Mouse (Mus musculus) embryonic facial prominence, embryonic 15.5 days (tissue): Measurements from ENCODE around the gene Fam20a. TPM values are rescaled to one million over a fixed set of nuclear protein-coding genes. Genes with fewer than 3 reads are reported as not detected.

Experiments
- ATAC-seq: fragments of 200-750 bp; cut with Nextera tagmentation; 2 replicates; pipeline ENCODE4 v1.8.0; 2017; ENCODE audit warnings: low read depth, moderate TSS enrichment; ENCODE audit not compliant: insufficient number of reproducible peaks, low FRiP score, low TSS enrichment
- H3K27ac ChIP-seq: fragments of 300-500 bp; sonication (generic); replicated peaks from 2 replicates; pipeline ENCODE4 v1.5.1; 2015; ENCODE audit warnings: mild to moderate bottlenecking, inconsistent platforms
- H3K27me3 ChIP-seq: fragments of 300-500 bp; sonication (generic); 2 replicates; pipeline ENCODE4 v1.6.1; 2015; ENCODE audit warnings: inconsistent platforms
- H3K36me3 ChIP-seq: fragments of 300-500 bp; sonication (generic); 2 replicates; pipeline ENCODE4 v1.6.1; 2015; ENCODE audit warnings: mild to moderate bottlenecking, inconsistent platforms
- H3K4me1 ChIP-seq: fragments of 300-500 bp; sonication (generic); 2 replicates; pipeline ENCODE4 v1.6.1; 2015; ENCODE audit warnings: inconsistent platforms
- H3K4me2 ChIP-seq: fragments of 300-500 bp; sonication (generic); replicated peaks from 2 replicates; pipeline ENCODE4 v1.6.1; 2015; ENCODE audit warnings: mild to moderate bottlenecking, inconsistent platforms
- H3K4me3 ChIP-seq: fragments of 300-500 bp; sonication (generic); replicated peaks from 2 replicates; pipeline ENCODE4 v1.5.1; 2015; ENCODE audit warnings: mild to moderate bottlenecking, inconsistent platforms
- H3K9ac ChIP-seq: fragments of 300-500 bp; sonication (generic); 2 replicates; pipeline ENCODE4 v1.6.1; 2015; ENCODE audit warnings: inconsistent platforms
- H3K9me3 ChIP-seq: fragments of 300-500 bp; sonication (generic); replicated peaks from 2 replicates; pipeline ENCODE4 v1.6.1; 2016; ENCODE audit warnings: inconsistent platforms
- WGBS: fragments of 180-500 bp; shearing (Covaris S2); methylation state at CpG from one replicate; pipeline ENCODE4 v1.1.7; 2015; 5-methylcytosine and 5-hydroxymethylcytosine counted together
- polyA plus RNA-seq: library from polyadenylated mRNA; unstranded; fragments of >200 nt; fragmentation: Nextera tagmentation; extraction: Ambion mirVana; gene quantifications from 2 replicates; pipeline ENCODE4 v1.2.1, GENCODE M21; 2015

Gene Fam20a
- polyA plus RNA-seq, 1 experiment from 2014 or later: 7.6 TPM

- no peak for ATAC-seq
- WGBS: 69% methylated on average over 6 of the region's 6 CpGs
- Histone ChIP-seq H3K27ac (no peak overlapping the region), H3K9ac (no peak overlapping the region), H3K27me3 (no peaks in the 10 kb centered on the region), H3K4me2 (no peak overlapping the region), H3K4me3 (no peak overlapping the region), H3K4me1 (peaks cover 6% of the 10 kb centered on the region), H3K9me3 (no peaks in the 10 kb centered on the region), H3K36me3 (no peaks in the 10 kb centered on the region)
Observed at GRCm38 (mm10) chr11:109700761-109701160, 21.3 kb downstream of the Fam20a start.

DNA sequence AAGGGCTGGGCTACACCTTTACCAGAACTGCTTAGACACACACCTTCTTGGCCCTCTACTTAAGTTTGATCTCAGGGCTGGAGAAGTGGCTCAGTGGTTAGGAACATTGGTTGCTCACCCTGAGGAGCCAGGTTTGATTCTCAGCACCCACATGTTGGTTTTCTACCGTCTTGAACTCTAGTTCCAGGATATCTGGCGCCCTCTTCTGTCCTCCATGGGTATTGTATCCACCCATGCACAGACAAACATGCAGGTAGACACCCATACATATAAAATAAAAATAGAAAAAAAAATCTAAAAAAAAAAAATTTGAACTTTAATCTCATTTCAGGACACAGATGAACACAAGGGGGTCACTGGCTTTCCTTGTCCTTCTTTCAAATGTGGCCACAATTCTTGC, 22.3 kb downstream of the Fam20a start:
- ATAC-seq: no peak
- Histone ChIP-seq H3K4me2 (no peak overlapping the region), H3K4me3 (no peak overlapping the region), H3K9ac (no peak overlapping the region), H3K27ac (no peak overlapping the region), H3K9me3 (no peaks in the 10 kb centered on the region), H3K36me3 (no peaks in the 10 kb centered on the region), H3K27me3 (no peaks in the 10 kb centered on the region), H3K4me1 (peaks cover 6% of the 10 kb centered on the region)
- WGBS: 56% methylated on average over 2 of the region's 2 CpGs

- Histone ChIP-seq H3K4me3 (no peak overlapping the region), H3K9me3 (no peaks in the 10 kb centered on the region), H3K9ac (no peak overlapping the region), H3K4me1 (peaks cover 6% of the 10 kb centered on the region), H3K27me3 (no peaks in the 10 kb centered on the region), H3K36me3 (no peaks in the 10 kb centered on the region), H3K27ac (no peak overlapping the region), H3K4me2 (no peak overlapping the region)
- WGBS: 68% methylated on average over 10 of the region's 10 CpGs
- ATAC-seq: no peak
Observed at GRCm38 (mm10) chr11:109698740-109699139, 23.3 kb downstream of the Fam20a start.

GRCm38 (mm10) chr11:109697089-109697643, 24.9 kb downstream of the Fam20a start:
- Histone ChIP-seq H3K9me3 (no peaks in the 10 kb centered on the region), H3K27me3 (no peaks in the 10 kb centered on the region), H3K4me3 (no peak overlapping the region), H3K9ac (no peak overlapping the region), H3K4me1 (peaks cover 3% of the 10 kb centered on the region; the same call in 1 of the 2 replicates), H3K36me3 (no peaks in the 10 kb centered on the region), H3K27ac (no peak overlapping the region), H3K4me2 (no peak overlapping the region)
- WGBS: 93% methylated on average over 5 of the region's 5 CpGs
- no peak for ATAC-seq

DNA sequence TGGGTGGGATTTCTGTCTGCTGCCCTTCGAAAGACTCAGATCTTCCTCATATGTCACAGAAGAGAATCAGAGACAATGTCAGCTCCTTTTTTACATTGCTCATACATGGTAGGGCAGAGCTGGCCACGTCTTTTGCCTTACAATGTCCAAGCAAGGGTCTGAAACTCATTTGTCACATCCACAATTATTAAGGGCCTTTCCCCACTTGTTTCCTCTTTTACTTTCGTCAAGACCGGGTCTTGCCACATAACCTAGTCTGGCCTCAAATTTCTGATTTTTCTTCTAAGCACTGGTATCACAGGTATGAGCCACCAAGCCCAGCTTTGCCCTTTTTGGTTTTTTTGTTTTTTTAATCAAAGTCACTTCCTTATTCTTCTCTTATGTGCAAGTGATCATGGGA, 25.6 kb downstream of the Fam20a start:
- 91% methylated on average over 4 of the region's 4 CpGs for whole genome bisulfite sequencing
- Histone ChIP-seq H3K4me2 (no peak overlapping the region), H3K9ac (no peak overlapping the region), H3K4me3 (no peak overlapping the region), H3K4me1 (0 out of 2 replicates have a peak, but pooled peaks cover 3% of the 10 kb centered on the region), H3K27ac (no peak overlapping the region), H3K27me3 (no peaks in the 10 kb centered on the region), H3K9me3 (no peaks in the 10 kb centered on the region), H3K36me3 (no peaks in the 10 kb centered on the region)
- ATAC-seq: no peak

DNA sequence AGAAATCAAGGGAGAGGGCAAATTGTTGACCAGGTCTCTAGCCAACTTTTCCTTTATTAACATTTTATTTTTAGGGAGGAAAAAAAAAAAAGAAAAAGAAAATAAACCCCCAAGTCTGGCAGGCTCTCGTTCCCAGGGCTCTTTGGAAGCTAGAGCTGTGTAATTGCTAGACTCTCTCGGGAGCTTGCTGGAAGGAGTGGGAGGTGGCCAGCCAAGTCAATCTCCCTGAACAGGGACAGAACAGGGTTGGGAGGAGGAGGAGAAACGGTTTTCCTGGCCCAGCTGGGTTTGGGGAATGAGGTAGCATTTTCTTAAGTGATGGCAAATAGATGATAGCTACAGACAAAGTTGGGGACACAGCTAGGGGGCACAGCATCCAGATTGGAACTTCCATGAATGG, 29.3 kb downstream of the Fam20a start:
- Histone ChIP-seq H3K4me2 (no peak overlapping the region), H3K9me3 (no peaks in the 10 kb centered on the region), H3K27me3 (no peaks in the 10 kb centered on the region), H3K4me3 (no peak overlapping the region), H3K27ac (no peak overlapping the region), H3K4me1 (0 out of 2 replicates have a peak, but pooled peaks cover 3% of the 10 kb centered on the region), H3K36me3 (no peaks in the 10 kb centered on the region), H3K9ac (no peak overlapping the region)
- 15% methylated on average over 3 of the region's 3 CpGs for WGBS
- no peak for ATAC-seq

GRCm38 (mm10) chr11:109689539-109689938, 32.5 kb downstream of the Fam20a start:
- H3K9me3 ChIP-seq: no peaks in the 10 kb centered on the region
- H3K4me2 ChIP-seq: no peak overlapping the region
- no peak for ATAC-seq
- no peak overlapping the region for H3K4me3 ChIP-seq
- no peak overlapping the region for H3K27ac ChIP-seq
- H3K4me1 ChIP-seq: 0 out of 2 replicates have a peak, but pooled peaks cover 3% of the 10 kb centered on the region
- H3K36me3 ChIP-seq: no peaks in the 10 kb centered on the region
- H3K27me3 ChIP-seq: no peaks in the 10 kb centered on the region
- WGBS: 84% methylated on average over 4 of the region's 4 CpGs
- H3K9ac ChIP-seq: no peak overlapping the region

DNA sequence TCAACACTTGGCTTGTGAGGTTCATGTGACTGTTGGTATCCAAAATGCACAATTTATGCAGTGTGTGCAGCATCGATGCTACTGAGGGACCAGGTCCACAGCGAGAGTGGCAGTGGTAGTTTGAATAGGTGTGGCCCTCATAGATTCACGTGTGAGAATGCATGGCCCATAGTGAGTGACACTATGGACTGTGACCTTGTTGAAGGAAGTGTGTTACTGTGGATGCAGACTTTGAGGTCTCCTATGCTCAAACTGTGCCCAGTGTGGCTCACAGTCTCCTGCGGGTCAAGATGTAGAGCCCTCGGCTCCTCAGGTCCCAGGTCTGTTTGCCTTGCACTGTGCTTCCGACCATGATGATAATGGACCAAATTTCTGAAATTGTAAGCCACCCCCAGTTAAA, 39.9 kb downstream of the Fam20a start:
- 91% methylated on average over 6 of the region's 6 CpGs for WGBS
- H3K36me3 ChIP-seq: no peaks in the 10 kb centered on the region
- H3K4me1 ChIP-seq: 0 out of 2 replicates have a peak, but pooled peaks cover 3% of the 10 kb centered on the region
- no peak overlapping the region for H3K4me3 ChIP-seq
- H3K9me3 ChIP-seq: no peaks in the 10 kb centered on the region
- no peak overlapping the region for H3K27ac ChIP-seq
- H3K9ac ChIP-seq: no peak overlapping the region
- no peak overlapping the region for H3K4me2 ChIP-seq
- H3K27me3 ChIP-seq: no peaks in the 10 kb centered on the region
- ATAC-seq: no peak

- 0 out of 2 replicates have a peak, but pooled peaks cover 3% of the 10 kb centered on the region for H3K4me1 ChIP-seq
- no peak for ATAC-seq
- H3K36me3 ChIP-seq: no peaks in the 10 kb centered on the region
- WGBS: 66% methylated on average over 3 of the region's 3 CpGs
- no peaks in the 10 kb centered on the region for H3K9me3 ChIP-seq
- H3K27me3 ChIP-seq: no peaks in the 10 kb centered on the region
- no peak overlapping the region for H3K4me3 ChIP-seq
- no peak overlapping the region for H3K9ac ChIP-seq
- H3K4me2 ChIP-seq: no peak overlapping the region
- H3K27ac ChIP-seq: no peak overlapping the region
Observed at GRCm38 (mm10) chr11:109681556-109681955, 40.5 kb downstream of the Fam20a start.

DNA sequence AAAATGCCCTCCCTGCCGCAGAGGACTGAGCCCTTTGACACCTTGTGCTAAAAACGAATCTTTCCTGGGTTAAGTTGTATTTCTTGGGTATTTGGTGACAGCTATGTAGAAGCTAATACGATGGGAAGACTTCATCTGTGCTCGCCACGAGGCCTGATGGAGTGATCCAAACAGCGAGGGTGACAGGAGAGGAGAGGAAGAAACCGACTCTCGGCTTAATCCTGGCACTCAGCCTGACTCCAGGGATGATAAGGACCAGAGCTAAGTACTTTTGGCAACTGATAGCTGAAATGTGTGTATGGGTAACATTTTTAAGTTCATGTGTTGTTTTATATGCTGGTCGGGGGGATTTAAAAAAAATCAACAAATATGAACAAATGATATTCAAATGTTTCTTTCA, 41.1 kb downstream of the Fam20a start:
- no peak for ATAC-seq
- Histone ChIP-seq H3K9me3 (no peaks in the 10 kb centered on the region), H3K4me2 (no peak overlapping the region), H3K36me3 (no peaks in the 10 kb centered on the region), H3K4me1 (0 out of 2 replicates have a peak, but pooled peaks cover 3% of the 10 kb centered on the region), H3K4me3 (no peak overlapping the region), H3K27me3 (no peaks in the 10 kb centered on the region), H3K27ac (no peak overlapping the region), H3K9ac (no peak overlapping the region)
- WGBS: 70% methylated on average over 9 of the region's 9 CpGs

- Histone ChIP-seq H3K36me3 (no peaks in the 10 kb centered on the region), H3K4me1 (0 out of 2 replicates have a peak, but pooled peaks cover 7% of the 10 kb centered on the region), H3K9me3 (no peaks in the 10 kb centered on the region), H3K9ac (no peak overlapping the region), H3K27ac (no peak overlapping the region), H3K4me3 (no peak overlapping the region), H3K4me2 (no peak overlapping the region), H3K27me3 (no peaks in the 10 kb centered on the region)
- 62% methylated on average over 12 of the region's 12 CpGs for WGBS
- no peak for ATAC-seq
Observed at GRCm38 (mm10) chr11:109678291-109678690, 43.8 kb downstream of the Fam20a start.
